Mouse (Mus musculus) liver, embryonic 12.5 days (tissue): Measurements from ENCODE around the gene Atp6v1g1. TPM values are rescaled to one million over a fixed set of nuclear protein-coding genes. Genes with fewer than 3 reads are reported as not detected.
A peak's percentile ranks its signal among the peaks of the same experiment; 100 is the strongest.

Source experiments
- ATAC-seq: fragments of 200-750 bp; cut with Nextera tagmentation; 2 replicates; pipeline ENCODE4 v1.8.0; 2017; ENCODE audit warnings: moderate number of reproducible peaks, mild to moderate bottlenecking, moderate library complexity
- H3K27ac ChIP-seq: fragments of 300-500 bp; sonication (generic); 2 replicates; pipeline ENCODE4 v1.5.1; 2016; ENCODE audit warnings: mild to moderate bottlenecking
- H3K27me3 ChIP-seq: fragments of 300-500 bp; sonication (generic); replicated peaks from 2 replicates; pipeline ENCODE4 v1.6.1; 2016; ENCODE audit warnings: mild to moderate bottlenecking, moderate library complexity
- H3K36me3 ChIP-seq: fragments of 300-500 bp; sonication (generic); 2 replicates; pipeline ENCODE4 v1.6.1; 2016; ENCODE audit warnings: mild to moderate bottlenecking, moderate library complexity
- H3K4me1 ChIP-seq: fragments of 300-500 bp; sonication (generic); 2 replicates; pipeline ENCODE4 v1.6.1; 2016
- H3K4me2 ChIP-seq: fragments of 300-500 bp; sonication (generic); 2 replicates; pipeline ENCODE4 v1.6.1; 2016; ENCODE audit warnings: mild to moderate bottlenecking, moderate library complexity
- H3K4me3 ChIP-seq: fragments of 300-500 bp; sonication (generic); 2 replicates; pipeline ENCODE4 v1.5.1; 2016; ENCODE audit warnings: mild to moderate bottlenecking, moderate library complexity
- H3K9ac ChIP-seq: fragments of 300-500 bp; sonication (generic); 2 replicates; pipeline ENCODE4 v1.6.1; 2016; ENCODE audit warnings: mild to moderate bottlenecking, moderate library complexity
- H3K9me3 ChIP-seq: fragments of 300-500 bp; sonication (generic); replicated peaks from 2 replicates; pipeline ENCODE4 v1.6.1; 2016; ENCODE audit warnings: mild to moderate bottlenecking, moderate library complexity
- WGBS: fragments of 180-500 bp; shearing (Covaris S2); methylation state at CpG from one replicate; pipeline ENCODE4 v1.1.7; 2016; ENCODE audit not compliant: insufficient replicate concordance; 5-methylcytosine and 5-hydroxymethylcytosine counted together
- polyA plus RNA-seq: library from polyadenylated mRNA; unstranded; fragments of >200 nt; fragmentation: Nextera tagmentation; extraction: Ambion mirVana; gene quantifications from 2 replicates; pipeline ENCODE4 v1.2.1, GENCODE M21; 2016

Atp6v1g1 gene
- polyA plus RNA-seq, result 124 and 125 TPM in 2 replicates

GRCm38 (mm10) chr4:63544494-63545230 lies at the start of gene Atp6v1g1:
Gene Atp6v1g1 (plus strand): TSS chr4:63544772.
- peak within 1 kb of the TSS; percentile 82 for H3K4me2 ChIP-seq
- peak within 1 kb of the TSS; percentile 88 for H3K9ac ChIP-seq
- peaks cover 33% of the 10 kb centered on the region for H3K4me1 ChIP-seq
- H3K4me3 ChIP-seq, result peak within 1 kb of the TSS; percentile 87
- H3K9me3 ChIP-seq, result no peaks in the 10 kb centered on the region
- WGBS, result under 1% methylated on average over 57 of the region's 57 CpGs
- peak within 1 kb of the TSS; percentile 82 for H3K27ac ChIP-seq
- H3K36me3 ChIP-seq, result peaks cover 19% of the 10 kb centered on the region
- ATAC-seq, result peak; percentile 95
- no peaks in the 10 kb centered on the region for H3K27me3 ChIP-seq

- Histone ChIP-seq H3K9ac (peak overlapping the region; percentile 51), H3K36me3 (no peaks in the 10 kb centered on the region), H3K4me3 (peak overlapping the region; percentile 56), H3K27ac (no peak overlapping the region), H3K4me1 (peaks cover 19% of the 10 kb centered on the region), H3K4me2 (peak overlapping the region; percentile 74), H3K27me3 (peaks cover 83% of the 10 kb centered on the region), H3K9me3 (no peaks in the 10 kb centered on the region)
- ATAC-seq, result peak; percentile 31
- 2% methylated on average over 99 of the region's 107 CpGs for WGBS
Observed at GRCm38 (mm10) chr4:63494967-63495914, 49.3 kb upstream of the Atp6v1g1 start.

DNA sequence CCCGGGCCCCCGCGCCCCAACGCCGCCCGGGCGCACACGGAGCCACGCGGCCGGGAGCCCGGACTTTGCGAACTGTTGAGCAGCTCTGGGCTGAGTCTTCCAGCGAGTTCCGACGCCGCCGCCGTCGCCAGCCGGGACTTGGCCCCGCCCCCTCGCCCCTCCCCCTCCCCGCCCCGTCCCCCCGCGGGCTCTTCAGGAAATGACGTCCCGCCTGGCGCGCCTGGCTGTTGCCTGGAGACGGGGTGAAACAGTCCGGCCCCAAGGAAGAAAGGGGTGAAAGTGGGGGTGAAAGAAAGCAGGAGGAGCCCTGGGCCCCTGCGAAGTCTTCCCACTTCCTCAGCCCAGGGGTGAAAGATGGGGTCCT lies 48.7 kb upstream of the Atp6v1g1 start, which contains the start of gene Whrn:
TSS of gene Whrn (minus strand) at position 77 of the 364 bp plus-strand sequence.
- Histone ChIP-seq H3K36me3 (no peaks in the 10 kb centered on the region), H3K9ac (peak within 1 kb of the TSS; percentile 51), H3K4me1 (peaks cover 19% of the 10 kb centered on the region), H3K27ac (no peak within 1 kb of the TSS), H3K4me2 (peak within 1 kb of the TSS; percentile 74), H3K9me3 (no peaks in the 10 kb centered on the region), H3K27me3 (peaks cover 90% of the 10 kb centered on the region), H3K4me3 (peak within 1 kb of the TSS; percentile 56)
- under 1% methylated on average over 25 of the region's 34 CpGs for WGBS
- peak; percentile 73 for ATAC-seq

GRCm38 (mm10) chr4:63496312-63496711 lies 48.3 kb upstream of the Atp6v1g1 start:
- WGBS, result 12% methylated on average over 6 of the region's 6 CpGs
- Histone ChIP-seq H3K4me1 (peaks cover 19% of the 10 kb centered on the region), H3K9me3 (no peaks in the 10 kb centered on the region), H3K9ac (no peak overlapping the region), H3K27me3 (peaks cover 91% of the 10 kb centered on the region), H3K27ac (no peak overlapping the region), H3K4me2 (peak overlapping the region; percentile 74), H3K4me3 (peak overlapping the region; percentile 56), H3K36me3 (no peaks in the 10 kb centered on the region)
- ATAC-seq, result no peak

GRCm38 (mm10) chr4:63498346-63498745 lies 46.2 kb upstream of the Atp6v1g1 start:
- H3K9me3 ChIP-seq, result no peaks in the 10 kb centered on the region
- no peak overlapping the region for H3K27ac ChIP-seq
- H3K4me3 ChIP-seq, result no peak overlapping the region
- H3K4me2 ChIP-seq, result no peak overlapping the region
- H3K4me1 ChIP-seq, result peaks cover 19% of the 10 kb centered on the region
- 34% methylated on average over 3 of the region's 3 CpGs for WGBS
- no peak overlapping the region for H3K9ac ChIP-seq
- peaks cover 78% of the 10 kb centered on the region for H3K27me3 ChIP-seq
- ATAC-seq, result no peak
- H3K36me3 ChIP-seq, result no peaks in the 10 kb centered on the region

DNA sequence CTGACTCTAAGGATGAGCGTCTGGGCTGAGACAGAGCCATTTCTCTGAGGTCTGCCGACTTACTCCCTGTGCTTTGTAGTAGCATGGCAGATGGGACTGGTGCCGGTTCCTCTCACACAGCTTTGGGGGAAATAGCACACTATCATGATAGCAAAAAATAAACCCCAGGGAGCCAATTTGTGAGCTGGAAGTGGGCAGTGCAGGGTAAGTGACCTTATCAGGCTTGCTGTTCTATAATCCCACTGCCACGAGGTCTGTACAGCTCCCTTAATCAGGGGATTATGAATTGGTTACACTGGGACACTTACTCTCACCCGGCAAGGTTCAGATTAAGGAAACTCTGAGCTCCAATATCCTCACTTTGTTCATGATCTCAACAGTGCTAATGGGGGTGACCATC lies 43.5 kb upstream of the Atp6v1g1 start:
- peaks cover 51% of the 10 kb centered on the region for H3K27me3 ChIP-seq
- no peaks in the 10 kb centered on the region for H3K9me3 ChIP-seq
- H3K9ac ChIP-seq, result no peak overlapping the region
- H3K27ac ChIP-seq, result no peak overlapping the region
- 44% methylated on average over 5 of the region's 5 CpGs for WGBS
- no peaks in the 10 kb centered on the region for H3K36me3 ChIP-seq
- no peak overlapping the region for H3K4me2 ChIP-seq
- ATAC-seq, result no peak
- no peak overlapping the region for H3K4me3 ChIP-seq
- 0 out of 2 replicates have a peak, but pooled peaks cover 4% of the 10 kb centered on the region for H3K4me1 ChIP-seq

DNA sequence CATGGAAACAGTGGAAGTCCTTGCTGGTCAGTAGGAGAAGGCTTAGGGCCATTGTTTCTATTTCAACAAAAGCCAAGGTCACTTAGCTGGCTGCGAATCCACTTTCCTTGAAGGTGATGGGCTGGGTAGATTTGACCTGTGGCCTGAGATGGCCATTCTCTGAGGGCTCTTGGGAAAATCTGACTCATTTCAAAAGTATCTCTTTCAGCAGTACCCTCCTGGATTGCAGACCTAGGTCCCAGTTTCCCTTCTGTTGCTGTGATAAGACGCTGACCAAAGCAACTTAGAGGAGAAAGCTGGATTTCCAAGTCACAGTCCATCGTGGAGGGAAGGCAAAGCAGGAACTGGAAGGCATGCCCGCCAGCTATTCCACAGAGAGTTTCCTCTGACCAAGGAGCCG lies 40.6 kb upstream of the Atp6v1g1 start:
- no peak overlapping the region for H3K27ac ChIP-seq
- H3K4me2 ChIP-seq, result no peak overlapping the region
- no peak overlapping the region for H3K4me3 ChIP-seq
- H3K27me3 ChIP-seq, result peaks cover 24% of the 10 kb centered on the region
- no peaks in the 10 kb centered on the region for H3K9me3 ChIP-seq
- no peak for ATAC-seq
- H3K4me1 ChIP-seq, result no peaks in the 10 kb centered on the region
- H3K9ac ChIP-seq, result no peak overlapping the region
- WGBS, result 41% methylated on average over 5 of the region's 5 CpGs
- H3K36me3 ChIP-seq, result no peaks in the 10 kb centered on the region

- H3K4me1 ChIP-seq, result no peaks in the 10 kb centered on the region
- H3K36me3 ChIP-seq, result no peaks in the 10 kb centered on the region
- no peak overlapping the region for H3K9ac ChIP-seq
- H3K9me3 ChIP-seq, result no peaks in the 10 kb centered on the region
- no peak for ATAC-seq
- no peaks in the 10 kb centered on the region for H3K27me3 ChIP-seq
- no peak overlapping the region for H3K4me3 ChIP-seq
- 58% methylated on average over 5 of the region's 5 CpGs for WGBS
- H3K27ac ChIP-seq, result no peak overlapping the region
- no peak overlapping the region for H3K4me2 ChIP-seq
Observed at GRCm38 (mm10) chr4:63507478-63507877, 37.1 kb upstream of the Atp6v1g1 start.

GRCm38 (mm10) chr4:63508232-63508631 lies 36.3 kb upstream of the Atp6v1g1 start:
- no peaks in the 10 kb centered on the region for H3K9me3 ChIP-seq
- no peak overlapping the region for H3K4me3 ChIP-seq
- no peaks in the 10 kb centered on the region for H3K4me1 ChIP-seq
- no peak overlapping the region for H3K9ac ChIP-seq
- no peak overlapping the region for H3K4me2 ChIP-seq
- H3K36me3 ChIP-seq, result no peaks in the 10 kb centered on the region
- no peak overlapping the region for H3K27ac ChIP-seq
- no peaks in the 10 kb centered on the region for H3K27me3 ChIP-seq
- 18% methylated on average over 3 of the region's 4 CpGs for WGBS
- no peak for ATAC-seq

GRCm38 (mm10) chr4:63512921-63513320 lies 31.7 kb upstream of the Atp6v1g1 start:
- Histone ChIP-seq H3K9ac (no peak overlapping the region), H3K9me3 (no peaks in the 10 kb centered on the region), H3K4me2 (no peak overlapping the region), H3K27ac (no peak overlapping the region), H3K27me3 (0 out of 2 replicates have a peak, but pooled peaks cover 3% of the 10 kb centered on the region), H3K4me3 (no peak overlapping the region), H3K36me3 (no peaks in the 10 kb centered on the region), H3K4me1 (no peaks in the 10 kb centered on the region)
- WGBS, result 47% methylated on average over 2 of the region's 2 CpGs
- no peak for ATAC-seq

DNA sequence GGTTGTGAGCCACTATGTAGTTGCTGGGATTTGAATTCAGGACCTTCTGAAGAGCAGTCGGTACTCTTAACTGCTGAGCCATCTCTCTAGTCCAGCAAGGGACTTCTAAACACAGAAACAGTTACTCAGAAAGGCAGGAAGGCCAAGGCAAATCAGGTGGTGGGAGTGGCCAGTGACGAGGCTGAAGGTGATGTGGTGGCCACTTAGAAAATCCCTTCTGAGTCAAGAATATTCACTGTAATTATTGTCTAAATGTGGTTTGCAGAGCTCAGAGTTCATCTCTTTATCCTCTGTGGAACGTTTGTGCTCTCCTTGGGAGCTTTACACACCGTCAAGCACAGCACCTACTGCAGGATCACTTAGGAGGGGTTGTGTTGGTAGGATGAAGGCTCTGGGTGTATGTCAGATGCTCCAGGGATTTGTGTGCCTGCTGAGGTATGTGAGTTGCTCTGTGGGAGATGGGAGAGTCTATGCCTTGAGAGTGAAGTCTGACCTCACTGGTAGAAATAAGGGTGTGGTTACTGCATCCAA lies 30.1 kb upstream of the Atp6v1g1 start:
- Histone ChIP-seq H3K4me1 (no peaks in the 10 kb centered on the region), H3K27me3 (0 out of 2 replicates have a peak, but pooled peaks cover 3% of the 10 kb centered on the region), H3K4me3 (no peak overlapping the region), H3K9me3 (no peaks in the 10 kb centered on the region), H3K9ac (no peak overlapping the region), H3K4me2 (no peak overlapping the region), H3K36me3 (no peaks in the 10 kb centered on the region), H3K27ac (no peak overlapping the region)
- ATAC-seq, result no peak
- 46% methylated on average over 4 of the region's 4 CpGs for WGBS

DNA sequence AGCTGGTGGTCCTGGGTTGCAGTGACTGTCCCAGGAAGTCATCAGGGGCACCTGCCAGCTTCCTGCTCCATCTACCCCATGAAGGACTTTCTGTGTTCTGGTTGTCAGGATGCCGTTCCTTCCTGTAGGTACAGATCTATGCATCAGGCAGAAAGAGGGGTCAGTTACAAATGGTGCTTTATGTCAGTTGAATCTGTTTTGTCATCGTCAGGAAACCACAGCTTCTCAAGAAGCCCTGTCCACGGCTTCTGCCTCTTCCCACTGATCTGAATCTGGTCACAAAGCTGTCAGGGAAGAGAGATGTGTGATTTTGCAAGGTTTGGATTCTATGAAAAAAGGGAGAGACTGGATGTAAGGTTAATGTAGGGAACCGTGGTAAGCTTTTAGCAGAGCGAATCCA lies 29.6 kb upstream of the Atp6v1g1 start:
- no peak overlapping the region for H3K27ac ChIP-seq
- no peaks in the 10 kb centered on the region for H3K36me3 ChIP-seq
- H3K4me2 ChIP-seq, result no peak overlapping the region
- 0 out of 2 replicates have a peak, but pooled peaks cover 3% of the 10 kb centered on the region for H3K27me3 ChIP-seq
- no peak overlapping the region for H3K9ac ChIP-seq
- H3K4me1 ChIP-seq, result no peaks in the 10 kb centered on the region
- H3K9me3 ChIP-seq, result no peaks in the 10 kb centered on the region
- WGBS, result 36% methylated on average over 5 of the region's 5 CpGs
- H3K4me3 ChIP-seq, result no peak overlapping the region
- ATAC-seq, result no peak
